Mouse (Mus musculus) testis, postnatal 10 days (tissue): ENCODE results near the gene Ctr9.

ENCODE experiments used
- DNase-seq: peaks from one replicate; pipeline ENCODE4 v3.0.0; 2021; ENCODE audit warnings: low spot score

Ctr9 gene

DNA sequence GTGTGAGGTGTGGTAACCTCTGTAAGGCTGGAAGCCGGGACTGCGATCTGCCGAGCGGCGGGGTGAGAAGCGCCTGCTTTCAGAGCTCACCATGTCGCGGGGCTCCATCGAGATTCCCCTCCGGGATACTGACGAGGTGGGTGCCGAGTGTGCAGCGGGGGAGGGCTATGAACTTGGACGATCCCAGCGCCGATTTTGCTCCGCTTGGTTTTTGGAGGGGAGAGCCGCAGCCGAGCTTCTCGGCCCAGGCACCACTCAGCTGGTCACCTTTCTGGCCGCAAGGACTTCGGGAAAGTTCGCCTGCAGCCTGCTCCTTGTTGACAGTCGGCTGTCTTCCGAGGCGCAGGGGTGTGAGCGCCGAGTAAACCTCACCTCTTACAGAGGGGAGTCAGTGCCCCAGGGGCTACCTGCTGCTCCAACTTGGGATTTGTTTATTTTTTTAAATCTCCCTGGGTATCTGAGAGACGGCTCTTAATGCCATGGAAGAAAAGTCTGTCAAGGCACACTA, 349 bp downstream of the Ctr9 start:
- no peak for DNase-seq

DNA sequence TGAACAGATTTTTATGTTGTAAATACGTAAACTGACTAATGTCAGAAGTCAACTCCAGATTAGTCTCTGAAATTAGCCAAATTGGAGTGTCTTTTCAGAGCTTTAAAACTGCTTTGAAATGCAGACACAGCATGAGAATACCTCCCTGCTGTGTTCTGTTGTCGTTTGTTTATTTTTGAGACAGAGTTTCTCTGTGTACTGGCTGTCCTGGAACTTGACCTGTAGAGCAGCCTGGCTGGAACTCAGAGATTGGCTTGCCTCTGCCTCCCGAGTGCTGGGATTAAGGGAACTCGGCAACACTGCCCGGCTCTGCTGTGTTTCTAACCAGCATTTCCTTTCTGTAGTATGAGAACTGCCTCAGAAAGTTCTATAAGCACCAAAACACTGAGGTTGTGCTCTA, 20.2 kb downstream of the Ctr9 start:
- no peak for DNase-seq

- peak; percentile 82 for DNase-seq
Measured at GRCm38 (mm10) chr7:111049652-111050421, 21.1 kb downstream of the Ctr9 start.

DNA sequence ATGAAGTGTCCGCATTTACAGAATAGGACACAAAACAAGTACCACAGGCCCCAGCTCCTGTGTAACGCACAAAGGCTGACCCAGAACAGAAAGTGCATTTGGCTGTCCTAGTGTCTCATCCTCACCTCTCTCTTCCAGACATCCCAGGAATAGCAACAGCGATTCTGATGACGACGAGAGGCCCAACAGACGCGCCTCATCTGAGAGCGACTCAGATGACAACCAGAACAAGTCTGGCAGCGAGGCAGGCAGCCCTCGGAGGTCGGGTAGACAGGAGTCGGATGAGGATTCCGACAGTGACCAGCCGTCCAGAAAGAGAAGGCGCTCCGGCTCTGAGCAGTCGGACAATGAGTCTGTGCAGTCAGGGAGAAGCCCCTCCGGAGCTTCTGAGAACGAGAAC, 26.5 kb downstream of the Ctr9 start:
- no peak for DNase-seq

- DNase-seq, result no peak
Measured at GRCm38 (mm10) chr7:111055984-111056657, 27.4 kb downstream of the Ctr9 start.

GRCm38 (mm10) chr7:111059527-111059926, 30.8 kb downstream of the Ctr9 start:
- DNase-seq, result no peak

GRCm38 (mm10) chr7:111062971-111063370, 34.2 kb downstream of the Ctr9 start:
- DNase-seq, result no peak

DNA sequence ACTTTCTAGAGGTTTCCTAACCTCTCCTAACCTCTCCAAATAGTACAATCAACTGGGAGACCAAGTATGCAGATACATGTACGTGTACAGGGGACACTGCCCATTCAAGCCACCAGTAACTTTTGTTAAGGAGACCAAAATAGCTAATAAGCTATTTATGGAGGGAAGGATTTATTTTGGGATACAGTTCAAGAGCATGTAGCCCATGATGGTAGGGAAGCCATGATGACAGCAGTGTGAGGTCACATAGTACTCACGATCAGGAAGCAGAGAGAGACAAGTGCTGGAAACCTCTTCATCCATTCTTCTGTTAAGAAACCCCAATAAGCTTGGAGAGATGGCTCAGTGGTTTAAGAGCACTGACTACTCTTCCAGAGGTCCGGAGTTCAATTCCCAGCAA, 39.4 kb downstream of the Ctr9 start:
- no peak for DNase-seq

DNA sequence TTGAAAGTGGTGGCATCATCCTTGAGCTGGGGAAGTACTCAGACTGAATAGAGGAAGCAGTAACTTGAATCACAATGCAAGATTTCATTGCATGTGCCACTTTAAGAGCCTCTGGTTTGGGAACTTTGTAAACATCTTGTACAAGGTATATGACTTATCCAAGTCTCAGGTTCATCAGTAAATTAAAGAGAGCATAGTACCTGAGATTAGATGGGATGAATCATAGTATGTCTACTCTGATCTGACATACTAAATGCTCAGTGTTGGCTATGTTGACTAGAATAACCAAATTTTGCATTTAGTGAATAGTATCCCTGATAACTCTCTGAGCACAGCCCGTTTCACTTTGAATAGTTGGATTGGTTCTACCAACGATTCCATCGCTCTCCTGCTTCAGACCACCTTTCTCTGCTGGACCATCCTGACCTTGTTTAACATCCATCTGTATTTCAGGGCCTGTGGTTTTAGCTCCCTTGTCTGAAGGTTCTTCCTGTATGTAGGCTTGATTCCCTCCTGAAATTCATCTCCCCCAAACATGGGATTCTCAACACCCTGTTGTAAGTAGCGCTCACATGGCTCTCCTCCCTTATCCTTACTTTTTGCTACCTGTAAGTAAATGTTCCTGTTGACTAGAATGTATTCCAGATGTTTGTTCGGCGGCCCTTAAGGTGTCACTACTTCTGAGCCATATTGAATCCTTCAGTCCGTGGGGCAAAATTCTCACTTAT, 40.9 kb downstream of the Ctr9 start:
- no peak for DNase-seq

DNA sequence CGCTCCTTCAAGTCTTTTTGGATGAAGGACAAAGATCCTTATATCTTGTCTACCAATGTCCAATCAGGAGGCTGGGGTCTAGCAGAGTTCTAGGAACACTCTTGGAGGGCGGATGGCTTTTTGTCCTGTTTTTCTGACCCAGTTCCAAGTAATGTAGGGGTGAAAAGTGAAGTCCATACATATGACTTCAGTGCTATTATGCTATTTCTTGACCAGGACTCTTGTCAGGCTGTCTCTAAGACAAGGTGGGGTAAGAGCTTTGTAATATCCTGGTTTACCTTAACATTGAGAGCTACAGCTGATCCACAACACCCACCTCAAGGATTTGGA, 41.4 kb downstream of the Ctr9 start:
- no peak for DNase-seq

DNA sequence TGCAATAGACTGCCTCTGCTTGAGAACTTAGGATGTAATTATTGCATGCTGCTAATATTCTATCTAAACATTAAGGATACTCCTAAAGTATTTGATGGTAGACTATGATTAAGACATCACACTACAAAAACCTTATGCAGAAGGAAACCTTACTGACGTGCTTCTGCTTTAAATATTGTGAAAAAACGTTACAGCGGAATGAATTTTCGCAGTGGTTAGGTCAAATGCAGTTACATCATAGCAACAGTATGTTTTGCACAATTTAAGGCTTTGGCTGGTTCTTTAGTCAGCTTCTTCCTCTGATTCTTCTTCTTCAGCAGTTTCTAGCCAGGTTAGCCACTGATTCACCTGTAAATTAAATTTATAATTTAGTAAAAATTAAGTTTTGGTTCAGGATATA, 43.7 kb downstream of the Ctr9 start:
- DNase-seq, result no peak

GRCm38 (mm10) chr7:111075288-111075687, 46.5 kb downstream of the Ctr9 start:
- no peak for DNase-seq

- no peak for DNase-seq
Measured at GRCm38 (mm10) chr7:111078271-111078670, 49.5 kb downstream of the Ctr9 start.

DNA sequence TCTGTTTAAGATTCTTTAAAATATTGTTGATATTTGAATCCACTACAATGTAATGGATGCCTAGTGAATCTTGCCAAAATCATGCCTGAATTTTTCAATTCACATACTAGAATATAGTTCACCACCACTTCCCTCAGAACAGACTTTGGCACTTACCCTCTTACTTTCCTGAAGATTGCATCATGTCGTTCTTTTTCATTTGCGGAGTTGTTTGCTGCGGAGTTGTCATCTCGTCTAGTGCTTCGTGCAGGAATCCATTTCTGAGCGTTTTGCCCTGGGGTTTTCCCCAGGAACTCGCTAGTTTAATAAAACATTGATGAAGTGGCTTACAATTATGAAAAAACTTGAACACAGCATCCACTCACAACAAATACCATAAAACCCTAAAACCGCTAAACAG, 51.3 kb downstream of the Ctr9 start:
- no peak for DNase-seq

DNA sequence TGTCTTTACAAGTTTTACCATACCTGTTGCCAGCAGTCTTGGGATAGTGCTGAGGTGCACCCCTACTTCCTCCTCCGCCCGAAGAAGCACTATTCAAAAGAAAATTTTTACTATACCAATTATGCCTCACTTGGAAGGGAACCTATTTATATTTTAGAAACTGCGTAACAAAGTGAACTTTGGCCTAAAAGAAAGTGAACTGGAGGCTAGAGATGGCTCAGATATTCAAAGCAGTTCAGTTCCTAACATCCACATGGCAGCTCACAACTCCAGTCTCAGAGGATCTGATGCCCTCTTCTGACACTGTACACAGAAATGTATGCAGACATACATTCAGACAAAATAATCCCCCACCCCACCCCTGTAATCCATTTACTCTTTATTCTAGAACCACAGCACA, 52.1 kb downstream of the Ctr9 start:
- no peak for DNase-seq

GRCm38 (mm10) chr7:111082043-111082821, 53.5 kb downstream of the Ctr9 start:
- peak; percentile 88 for DNase-seq

GRCm38 (mm10) chr7:111082822-111083732, 54.3 kb downstream of the Ctr9 start, which contains the start of gene Eif4g2:
TSS of gene Eif4g2 (minus strand) at chr7:111083030.
- peak; percentile 98 for DNase-seq

- no peak for DNase-seq
Measured at GRCm38 (mm10) chr7:111083733-111084120, 55.0 kb downstream of the Ctr9 start.

- no peak for DNase-seq
Measured at GRCm38 (mm10) chr7:111084443-111084842, 55.7 kb downstream of the Ctr9 start.

DNA sequence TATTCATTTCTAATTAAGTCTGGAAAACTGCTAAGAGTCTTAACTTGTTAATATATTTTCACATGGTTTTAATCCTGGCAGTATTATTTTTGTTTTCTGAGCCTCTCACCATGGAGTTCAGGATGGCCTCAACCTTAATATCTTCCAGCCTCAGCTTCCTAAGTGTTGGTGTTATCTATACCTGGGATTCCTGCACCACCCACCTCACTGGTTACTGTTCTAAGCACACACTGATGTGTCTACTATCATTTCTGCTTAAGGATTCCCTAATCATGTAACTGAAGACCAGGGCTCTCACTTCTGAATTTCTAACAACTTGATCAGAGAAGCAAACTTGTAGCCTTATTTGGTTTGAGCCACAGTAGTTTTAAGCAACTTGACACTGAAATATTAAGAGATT, 56.4 kb downstream of the Ctr9 start:
- no peak for DNase-seq

- no peak for DNase-seq
Measured at GRCm38 (mm10) chr7:111095169-111095568, 66.4 kb downstream of the Ctr9 start.
